Mouse (Mus musculus) urinary bladder, postnatal 14 days (tissue): ENCODE measurements around the gene Papss2.

ENCODE experiments used
- DNase-seq: peaks from one replicate; pipeline ENCODE4 v3.0.0; 2021; ENCODE audit warnings: low spot score

The Papss2 gene

DNA sequence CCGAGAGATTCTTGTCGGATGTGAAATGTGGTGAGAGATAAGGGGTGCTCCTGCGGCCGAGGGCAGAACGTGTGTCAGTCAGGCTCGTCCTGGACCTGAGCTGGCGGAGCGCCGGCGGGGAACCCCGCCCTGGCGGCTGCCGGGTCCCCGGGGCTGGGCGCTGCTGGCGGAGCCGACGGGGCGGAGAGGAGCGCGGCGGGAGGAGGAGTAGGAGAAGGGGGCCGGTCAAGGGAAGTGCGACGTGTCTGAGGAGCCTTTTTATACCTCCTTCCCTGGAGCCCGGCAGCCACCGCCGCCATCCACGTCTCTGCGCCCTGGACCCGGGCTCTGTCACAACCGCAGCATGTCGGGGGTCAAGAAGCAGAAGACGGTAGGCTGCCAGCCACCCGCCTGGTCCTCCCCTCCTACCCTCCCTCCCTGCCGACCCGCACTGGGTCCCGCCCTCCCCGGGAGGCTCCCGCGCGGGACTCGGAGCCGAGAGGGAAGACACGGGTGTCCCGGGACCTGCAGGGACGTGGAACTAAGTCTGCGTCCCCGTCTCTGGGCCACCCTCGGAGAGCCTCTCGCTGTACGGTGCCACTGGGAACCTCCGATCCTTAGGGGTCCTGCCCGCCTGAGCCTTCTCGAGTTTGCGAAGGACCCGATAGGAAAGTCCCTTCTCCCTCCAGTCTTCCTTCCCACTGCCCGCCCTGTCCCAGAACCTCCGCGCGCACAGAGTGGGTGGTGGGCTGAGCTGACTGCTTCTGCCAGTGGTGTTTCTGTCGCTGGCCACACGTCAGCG lies at the start of gene Papss2:
TSS of gene Papss2 (plus strand) at position 285 of the 781 bp plus-strand sequence.
- DNase-seq, result peak; percentile 68

GRCm38 (mm10) chr19:32547396-32547795 lies 48.2 kb upstream of the Papss2 start:
- DNase-seq, result peak; percentile 31

DNA sequence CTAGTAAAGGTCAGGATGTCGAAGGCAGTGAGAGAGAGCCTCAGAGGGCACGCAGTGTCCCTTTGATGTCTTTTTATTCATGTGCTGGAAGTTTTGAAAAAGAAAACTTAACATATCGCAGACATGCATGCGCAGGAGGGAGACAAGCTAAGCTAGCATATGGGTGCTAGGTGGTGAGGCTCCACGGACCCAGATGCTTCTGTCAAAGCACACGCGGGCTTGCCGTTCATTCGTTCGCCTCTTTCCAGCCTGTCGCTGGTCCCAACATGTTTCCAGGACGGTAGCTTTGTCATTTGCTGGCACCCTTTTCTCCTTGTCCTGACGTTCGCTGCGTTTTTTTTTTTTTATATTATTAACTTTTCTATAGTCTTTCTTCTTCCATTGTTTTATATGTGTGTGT lies 47.4 kb upstream of the Papss2 start:
- no peak for DNase-seq

- no peak for DNase-seq
These were observed 45.1 kb upstream of the Papss2 start for GRCm38 (mm10) chr19:32550446-32550845.

DNA sequence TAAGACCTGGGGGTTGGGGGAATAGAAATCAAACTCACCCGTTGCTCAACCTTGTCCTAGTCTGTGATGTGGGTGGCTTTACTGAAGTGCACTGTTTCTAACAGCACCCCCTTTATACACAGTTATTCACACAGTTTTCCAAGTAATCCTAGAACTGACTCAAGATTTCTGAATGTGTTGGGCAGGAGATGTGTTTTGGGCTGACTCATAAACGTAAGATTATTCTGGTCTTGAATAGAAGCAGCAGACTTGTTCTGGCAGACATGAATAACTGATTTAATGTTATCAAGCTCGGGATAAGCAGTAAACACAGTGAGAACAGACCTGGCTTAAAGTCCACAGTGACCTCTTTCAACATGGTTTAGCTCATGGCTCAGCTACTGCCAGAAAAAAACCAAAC lies 44.1 kb upstream of the Papss2 start:
- no peak for DNase-seq

- DNase-seq, result no peak
These were observed 43.5 kb upstream of the Papss2 start for GRCm38 (mm10) chr19:32552106-32552505.

- DNase-seq, result no peak
These were observed 42.3 kb upstream of the Papss2 start for GRCm38 (mm10) chr19:32553310-32553709.

DNA sequence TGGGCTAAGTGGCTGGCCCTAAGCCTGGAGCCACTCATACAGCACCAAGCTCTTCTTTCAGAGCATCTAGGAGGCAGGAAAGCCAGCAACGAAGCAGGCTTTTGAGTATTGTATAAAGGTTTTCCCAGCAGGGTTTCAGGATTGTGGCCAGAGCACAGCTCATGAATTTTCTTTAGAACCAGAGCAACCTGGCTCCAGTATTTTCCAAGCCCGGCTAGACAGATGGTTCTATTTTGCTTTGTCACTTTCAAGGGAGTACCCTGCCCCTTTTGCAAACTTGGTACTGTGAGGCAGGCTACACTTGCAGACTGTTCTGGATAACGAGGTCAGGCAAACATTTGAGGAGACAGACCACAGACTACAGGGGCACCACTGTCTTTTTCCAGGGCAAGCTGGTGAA lies 40.3 kb upstream of the Papss2 start:
- no peak for DNase-seq

DNA sequence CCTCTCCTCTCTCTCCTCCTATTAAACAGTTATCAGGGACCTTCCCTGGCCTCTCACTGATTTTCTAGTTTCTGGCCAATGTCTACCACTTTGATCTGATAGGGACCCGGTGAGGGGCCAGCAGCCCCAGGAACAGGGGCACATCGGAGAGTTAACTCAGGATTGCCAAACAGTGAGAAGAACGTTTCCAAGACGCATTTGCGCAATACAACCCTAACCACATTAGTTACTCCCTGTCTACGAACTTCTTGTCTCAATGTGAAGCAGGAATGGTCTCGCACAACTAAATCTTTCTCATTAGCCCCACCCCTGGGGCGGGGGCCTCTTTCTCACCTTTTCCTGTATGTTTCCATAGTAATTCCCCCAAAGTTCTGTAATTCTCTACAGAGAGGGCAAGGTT lies 28.6 kb upstream of the Papss2 start:
- DNase-seq, result no peak

DNA sequence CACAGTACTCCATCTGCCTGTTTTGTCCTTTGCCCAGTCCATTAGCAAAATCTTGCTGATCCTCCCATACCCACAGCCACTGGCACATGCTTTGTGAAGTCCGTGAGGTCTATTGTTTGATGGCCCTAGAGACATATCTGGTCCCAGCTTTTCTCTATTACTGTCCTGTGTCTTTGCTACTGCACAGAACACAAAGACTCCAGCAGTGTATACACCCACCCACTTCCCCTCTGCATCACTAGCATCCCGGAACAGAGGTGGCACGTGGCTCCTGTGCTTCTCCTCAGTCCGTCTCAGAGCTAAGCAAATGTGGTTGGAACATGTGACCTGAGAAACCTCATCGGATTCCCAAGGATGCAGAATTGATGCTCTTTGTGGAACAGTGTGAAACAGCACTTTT lies 28.1 kb upstream of the Papss2 start:
- no peak for DNase-seq

DNA sequence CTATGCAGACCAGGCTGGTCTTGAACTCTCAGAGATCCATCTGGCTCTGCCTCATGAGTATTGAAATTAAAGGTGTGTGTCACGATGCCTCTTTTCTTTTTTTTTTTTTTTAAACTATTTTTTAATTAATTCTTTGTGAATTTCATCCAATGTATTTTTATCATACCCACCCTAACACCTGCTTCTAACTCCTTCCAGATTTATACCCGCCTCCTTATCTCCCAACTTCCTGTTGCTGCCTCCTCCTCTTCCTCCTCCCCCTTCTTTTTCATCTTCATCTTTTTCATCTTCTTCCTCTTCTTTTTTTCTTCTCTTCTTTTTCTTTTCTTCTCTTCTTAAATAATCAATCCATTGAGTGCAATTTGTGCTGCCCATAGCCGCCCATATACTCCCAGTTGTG lies 27.1 kb upstream of the Papss2 start:
- DNase-seq, result no peak

DNA sequence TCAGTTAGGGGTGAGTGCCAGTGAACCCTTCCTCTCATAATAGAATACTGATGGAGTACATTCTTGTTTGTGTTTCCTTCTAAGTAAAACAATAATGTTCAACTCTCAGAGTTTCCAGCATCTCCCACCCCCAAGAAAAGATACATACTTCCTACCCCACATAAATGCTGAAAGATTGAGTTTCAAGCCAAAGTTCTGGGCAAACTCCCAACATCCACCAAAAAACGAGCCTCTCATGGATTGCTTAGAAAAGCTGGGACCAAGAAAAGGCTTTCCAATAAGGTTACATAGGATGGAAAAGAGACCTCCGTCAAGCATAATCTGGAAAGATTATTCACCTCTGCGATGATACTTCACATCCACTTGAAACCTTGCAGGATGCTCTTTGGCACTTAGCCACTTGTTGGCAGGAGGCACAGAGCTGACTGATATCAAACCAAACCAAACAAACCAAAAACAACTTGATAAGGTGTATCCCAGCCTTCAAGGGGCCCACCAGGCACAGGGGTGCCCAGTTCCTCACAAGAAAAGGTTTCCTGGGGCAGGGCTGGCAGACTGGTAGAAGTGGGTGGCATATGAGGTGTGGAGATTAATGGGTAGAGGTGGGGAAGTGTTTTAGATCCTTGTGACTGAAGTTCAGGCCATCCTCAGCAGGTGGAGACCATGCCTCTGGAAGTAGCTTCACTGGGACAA lies 26.5 kb upstream of the Papss2 start:
- no peak for DNase-seq

DNA sequence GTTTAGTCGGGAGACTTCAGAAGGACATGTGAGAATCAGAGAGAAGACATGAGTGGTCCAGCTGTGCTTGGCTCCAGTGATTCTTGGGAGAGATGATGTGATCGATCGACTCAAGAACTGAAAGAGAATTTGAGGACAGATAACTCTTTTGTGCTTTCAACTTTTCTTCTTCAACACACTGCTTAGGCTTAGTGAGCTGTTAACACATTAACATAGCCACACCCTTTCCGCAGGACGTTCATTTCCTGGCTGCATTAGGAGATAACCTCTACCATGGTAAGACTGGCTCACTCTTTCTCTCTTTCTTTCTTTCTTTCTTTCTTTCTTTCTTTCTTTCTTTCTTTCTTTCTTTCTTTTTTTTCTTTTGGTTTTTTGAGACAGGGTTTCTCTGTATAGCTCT lies 25.9 kb upstream of the Papss2 start:
- no peak for DNase-seq

- DNase-seq, result no peak
These were observed 23.4 kb upstream of the Papss2 start for GRCm38 (mm10) chr19:32572191-32572590.

DNA sequence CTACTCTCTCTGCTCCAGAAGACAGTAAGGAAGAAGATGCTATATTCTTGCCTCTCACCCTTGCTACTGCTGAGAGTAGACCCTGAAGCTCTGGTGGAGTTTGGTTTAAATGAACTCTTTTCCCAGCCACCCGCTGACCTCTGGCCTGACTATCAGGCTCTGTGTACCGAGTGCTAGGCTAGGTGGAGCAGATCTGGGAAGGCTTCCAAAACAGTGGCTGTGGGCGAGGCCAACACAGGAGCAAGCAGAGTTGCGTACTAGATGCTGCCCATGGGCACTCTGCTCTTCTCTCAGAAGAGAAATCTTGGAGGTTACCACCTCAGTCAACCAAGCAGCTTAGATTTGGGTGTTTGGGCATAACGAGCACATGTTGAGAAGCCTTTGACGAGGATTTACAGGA lies 22.3 kb upstream of the Papss2 start:
- peak; percentile 39 for DNase-seq

DNA sequence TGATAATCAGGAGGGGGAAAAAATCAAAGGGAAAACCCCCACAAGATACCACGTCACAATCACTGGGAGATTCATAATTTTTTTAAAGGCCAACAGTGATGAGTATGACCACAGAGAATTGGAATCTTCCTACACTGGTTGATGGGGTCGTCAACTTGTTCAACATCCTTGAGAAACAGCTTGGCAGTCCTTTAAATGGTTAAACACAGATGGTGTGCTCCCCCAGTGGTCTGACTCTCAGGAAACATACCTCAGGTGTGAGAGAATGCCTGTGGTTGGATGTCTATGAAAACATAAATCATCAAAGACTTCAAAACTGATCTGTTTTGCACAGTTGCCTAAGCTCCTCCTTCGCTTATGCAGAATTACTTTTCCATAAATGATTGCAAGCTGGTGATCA lies 20.7 kb upstream of the Papss2 start:
- no peak for DNase-seq

- DNase-seq, result no peak
These were observed 17.8 kb upstream of the Papss2 start for GRCm38 (mm10) chr19:32577749-32578148.

GRCm38 (mm10) chr19:32583091-32583766 lies 12.4 kb upstream of the Papss2 start:
- DNase-seq, result no peak

DNA sequence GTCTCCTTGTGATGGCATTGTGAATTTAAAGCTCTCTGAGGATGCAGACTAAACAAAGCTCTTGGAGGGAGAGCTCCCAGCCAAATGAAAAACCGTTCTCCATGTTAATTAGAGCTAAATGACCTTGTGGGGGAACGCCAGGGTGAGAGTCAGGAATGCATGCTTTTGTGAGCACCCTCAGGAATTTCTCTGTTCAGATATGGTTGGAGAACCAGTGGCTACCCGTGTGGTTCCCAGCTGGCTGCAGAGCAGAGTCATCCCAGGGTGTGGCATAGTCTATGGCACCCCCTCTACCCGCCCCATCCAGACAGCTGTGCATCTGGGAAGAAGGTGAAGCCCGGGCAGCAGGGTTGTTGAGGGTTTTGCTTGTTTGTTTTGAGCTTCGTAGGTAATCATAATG lies 7.9 kb upstream of the Papss2 start:
- no peak for DNase-seq

GRCm38 (mm10) chr19:32592749-32593148 lies 2.8 kb upstream of the Papss2 start:
- DNase-seq, result no peak

- DNase-seq, result no peak
These were observed 1.7 kb upstream of the Papss2 start for GRCm38 (mm10) chr19:32593870-32594269.

- DNase-seq, result no peak
These were observed 472 bp upstream of the Papss2 start for GRCm38 (mm10) chr19:32595131-32595505.

- no peak for DNase-seq
These were observed 3.4 kb downstream of the Papss2 start for GRCm38 (mm10) chr19:32599006-32599405.
